Mouse (Mus musculus) MEL (cell line): ENCODE measurements around the gene Prkcb. TPM values are rescaled to one million over a fixed set of nuclear protein-coding genes. Genes with fewer than 3 reads are reported as not detected.

ENCODE experiments used
- DNase-seq: peaks from one replicate; pipeline ENCODE4 v3.0.0; 2011; ENCODE audit warnings: low read depth, low spot score
- H3K27ac ChIP-seq: 2 replicates; pipeline ENCODE4 v1.5.1; 2012; ENCODE audit warnings: low read depth, mild to moderate bottlenecking, control low read depth, low read length, moderate library complexity; ENCODE audit not compliant: control insufficient read depth
- H3K27me3 ChIP-seq, 2 experiments: fragments of 150-350 bp in 1 of 2; sonication (generic) in 1 of 2; 2 replicates each; pipeline ENCODE4 v1.6.1; 2012; ENCODE audit warnings: low read length in 2 of 2, mild to moderate bottlenecking in 2 of 2, improper control_type of control experiment in 1 of 2, moderate library complexity in 1 of 2; ENCODE audit not compliant: insufficient read depth in 2 of 2, control insufficient read depth in 1 of 2
- H3K36me3 ChIP-seq, 2 experiments: 2 replicates each; pipeline ENCODE4 v1.6.1; 2012 to 2014; ENCODE audit warnings: low read length in 2 of 2, improper control_type of control experiment in 1 of 2, inconsistent platforms in 1 of 2, mild to moderate bottlenecking in 1 of 2; ENCODE audit not compliant: insufficient read depth in 2 of 2, control insufficient read depth in 1 of 2
- H3K4me1 ChIP-seq, 2 experiments: fragments of 150-350 bp in 1 of 2; sonication (generic) in 1 of 2; 2 replicates each; pipeline ENCODE4 v1.6.1; 2012; ENCODE audit warnings: low read length in 2 of 2, improper control_type of control experiment in 1 of 2, mild to moderate bottlenecking in 1 of 2; ENCODE audit not compliant: insufficient read depth in 2 of 2, control insufficient read depth in 1 of 2
- H3K4me3 ChIP-seq, 2 experiments: fragments of 150-350 bp in 1 of 2; sonication (generic) in 1 of 2; 2 replicates each; pipeline ENCODE4 v1.5.1; 2012; ENCODE audit warnings: low read depth in 2 of 2, low read length in 2 of 2, mild to moderate bottlenecking in 2 of 2, moderate library complexity in 2 of 2, control low read depth in 1 of 2, improper control_type of control experiment in 1 of 2; ENCODE audit not compliant: control insufficient read depth in 1 of 2, insufficient read depth in 1 of 2
- H3K79me2 ChIP-seq: 2 replicates; pipeline ENCODE4 v1.6.1; 2012; ENCODE audit warnings: mild to moderate bottlenecking, low read length, moderate library complexity; ENCODE audit not compliant: control insufficient read depth, poor library complexity, insufficient read depth
- H3K9ac ChIP-seq: 2 replicates; pipeline ENCODE4 v1.6.1; 2012; ENCODE audit warnings: low read depth, mild to moderate bottlenecking, control low read depth, low read length, moderate library complexity; ENCODE audit not compliant: control insufficient read depth, poor library complexity, severe bottlenecking
- H3K9me3 ChIP-seq: fragments of 150-350 bp; sonication (generic); replicated peaks from 2 replicates; pipeline ENCODE4 v1.6.1; 2012; ENCODE audit warnings: mild to moderate bottlenecking, low read length, improper control_type of control experiment, moderate library complexity; ENCODE audit not compliant: insufficient read depth
- BHLHE40 ChIP-seq: IDR thresholded peaks from 2 replicates; pipeline ENCODE4 v1.6.1; 2012; ENCODE audit warnings: low read depth, mild to moderate bottlenecking, inconsistent platforms, low read length, improper control_type of control experiment, borderline replicate concordance
- CHD1 ChIP-seq: IDR thresholded peaks from 2 replicates; pipeline ENCODE4 v1.6.1; 2012; ENCODE audit warnings: low read depth, mild to moderate bottlenecking, inconsistent platforms, low read length, improper control_type of control experiment
- CHD2 ChIP-seq: IDR thresholded peaks from 2 replicates; pipeline ENCODE4 v1.6.1; 2011; ENCODE audit warnings: low read length, improper control_type of control experiment
- CTCF ChIP-seq, 3 experiments: IDR thresholded peaks in 2 of 3; conservative IDR thresholded peaks in 1 of 3; 2 replicates each; pipeline ENCODE4 v1.5.1; 2011 to 2012; ENCODE audit warnings: low read length in 3 of 3, low read depth in 2 of 3, mild to moderate bottlenecking in 2 of 3, improper control_type of control experiment in 1 of 3, inconsistent platforms in 1 of 3, mixed read lengths in 1 of 3, moderate library complexity in 1 of 3; ENCODE audit not compliant: control insufficient read depth in 1 of 3, insufficient read depth in 1 of 3, poor library complexity in 1 of 3, severe bottlenecking in 1 of 3
- E2F4 ChIP-seq: IDR thresholded peaks from 2 replicates; pipeline ENCODE4 v1.6.1; 2011; ENCODE audit warnings: low read depth, low read length, improper control_type of control experiment, borderline replicate concordance
- ELF1 ChIP-seq: IDR thresholded peaks from 2 replicates; pipeline ENCODE4 v1.6.1; 2014; ENCODE audit warnings: low read depth, mild to moderate bottlenecking, inconsistent platforms, low read length, improper control_type of control experiment, moderate library complexity
- EP300 ChIP-seq, 2 experiments: IDR thresholded peaks; 2 replicates each; pipeline ENCODE4 v1.6.1; 2011; ENCODE audit warnings: improper control_type of control experiment in 2 of 2, low read length in 2 of 2, low read depth in 1 of 2, mild to moderate bottlenecking in 1 of 2
- GATA1 ChIP-seq: IDR thresholded peaks from 2 replicates; pipeline ENCODE4 v1.6.1; 2011; ENCODE audit warnings: low read depth, low read length, improper control_type of control experiment
- MAX ChIP-seq: IDR thresholded peaks from 2 replicates; pipeline ENCODE4 v1.6.1; 2011; ENCODE audit warnings: low read length, improper control_type of control experiment
- MAZ ChIP-seq: IDR thresholded peaks from 2 replicates; pipeline ENCODE4 v1.6.1; 2012; ENCODE audit warnings: low read depth, mild to moderate bottlenecking, inconsistent platforms, low read length, improper control_type of control experiment
- MEF2A ChIP-seq: IDR thresholded peaks from 2 replicates; pipeline ENCODE4 v1.6.1; 2014; ENCODE audit warnings: low read depth, mild to moderate bottlenecking, inconsistent platforms, low read length, improper control_type of control experiment; ENCODE audit not compliant: poor library complexity, insufficient replicate concordance, severe bottlenecking; ENCODE audit errors: extremely low read depth
- MXI1 ChIP-seq: IDR thresholded peaks from 2 replicates; pipeline ENCODE4 v1.6.1; 2011; ENCODE audit warnings: mild to moderate bottlenecking, low read depth, low read length, improper control_type of control experiment
- NELFE ChIP-seq: IDR thresholded peaks from 2 replicates; pipeline ENCODE4 v1.6.1; 2011; ENCODE audit warnings: low read depth, low read length, improper control_type of control experiment
- NRF1 ChIP-seq: IDR thresholded peaks from 2 replicates; pipeline ENCODE4 v1.6.1; 2014; ENCODE audit warnings: low read depth, mild to moderate bottlenecking, inconsistent platforms, low read length, improper control_type of control experiment, moderate library complexity; ENCODE audit not compliant: poor library complexity, insufficient read depth, severe bottlenecking
- POLR2A ChIP-seq, 2 experiments: IDR thresholded peaks; 2 replicates each; pipeline ENCODE4 v1.6.1; 2011 to 2012; ENCODE audit warnings: low read length in 2 of 2, mild to moderate bottlenecking in 2 of 2, control low read depth in 1 of 2, improper control_type of control experiment in 1 of 2, low read depth in 1 of 2, moderate library complexity in 1 of 2; ENCODE audit not compliant: control insufficient read depth in 1 of 2, insufficient read depth in 1 of 2, poor library complexity in 1 of 2
- POLR2AphosphoS5 ChIP-seq: IDR thresholded peaks from 2 replicates; pipeline ENCODE4 v1.6.1; 2012; ENCODE audit warnings: low read depth, borderline replicate concordance, mild to moderate bottlenecking, inconsistent platforms, low read length, moderate library complexity, mixed read lengths
- RAD21 ChIP-seq: IDR thresholded peaks from 2 replicates; pipeline ENCODE4 v1.6.1; 2011; ENCODE audit warnings: mild to moderate bottlenecking, low read depth, low read length, improper control_type of control experiment
- RCOR1 ChIP-seq: IDR thresholded peaks from 2 replicates; pipeline ENCODE4 v1.6.1; 2012; ENCODE audit warnings: low read depth, mild to moderate bottlenecking, inconsistent platforms, low read length, improper control_type of control experiment
- SMC3 ChIP-seq: IDR thresholded peaks from 2 replicates; pipeline ENCODE4 v1.6.1; 2011; ENCODE audit warnings: low read depth, low read length, improper control_type of control experiment
- TAL1 ChIP-seq: IDR thresholded peaks from 2 replicates; pipeline ENCODE4 v1.6.1; 2012; ENCODE audit warnings: mild to moderate bottlenecking, inconsistent platforms, low read length, moderate library complexity, mixed read lengths
- TCF12 ChIP-seq: IDR thresholded peaks from 2 replicates; pipeline ENCODE4 v1.6.1; 2014; ENCODE audit warnings: low read depth, mild to moderate bottlenecking, inconsistent platforms, low read length, improper control_type of control experiment, moderate library complexity
- ZC3H11A ChIP-seq: IDR thresholded peaks from 2 replicates; pipeline ENCODE4 v1.6.1; 2012; ENCODE audit warnings: low read depth, mild to moderate bottlenecking, inconsistent platforms, low read length, improper control_type of control experiment
- ZNF384 ChIP-seq: IDR thresholded peaks from 2 replicates; pipeline ENCODE4 v1.6.1; 2012; ENCODE audit warnings: low read depth, mild to moderate bottlenecking, inconsistent platforms, low read length, improper control_type of control experiment
- polyA plus RNA-seq, 2 experiments: library from polyadenylated mRNA; stranded (reverse) in 1 of 2; unstranded in 1 of 2; fragments of >175 nt in 1 of 2; fragments of >200 nt in 1 of 2; gene quantifications; 2 replicates each; pipeline versions ENCODE4 v1.2.1 to v1.2.4; 2012; ENCODE audit warnings: low replicate concordance in 2 of 2, low read depth in 1 of 2; ENCODE audit not compliant: insufficient read length in 2 of 2, insufficient read depth in 1 of 2, missing spikeins in 1 of 2
- total RNA-seq: library from RNA; depleted of rRNA; stranded (reverse); fragments of 300-350 nt; gene quantifications from 2 replicates; pipeline ENCODE4 v1.2.3, GENCODE M21; 2012

Prkcb gene
- total and polyA plus RNA-seq, 3 experiments, result not detected

GRCm38 (mm10) chr7:122258521-122258920, 30.0 kb upstream of the Prkcb start:
- no peak for DNase-seq
- Histone ChIP-seq H3K9ac (no peak overlapping the region), H3K36me3 (no peaks in the 10 kb centered on the region)
- TF ChIP-seq GATA1 (no peak), CHD1 (no peak), MXI1 (no peak), POLR2A (IDR thresholded peaks at IDR 0.05; ENCODE audit: control insufficient read depth in 1 of 2, insufficient read depth in 1 of 2, low read depth in 1 of 2, low read length in 2 of 2, poor library complexity in 1 of 2) (no peak), ELF1 (no peak), RAD21 (no peak), E2F4 (no peak)
- TF ChIP-seq, all 39 proteins: peak for 0
- Histone ChIP-seq H3K27me3 (no peaks in the 10 kb centered on the region; a peak in 1 of 4 replicates), H3K79me2 (no peaks in the 10 kb centered on the region), H3K27ac (no peak overlapping the region), H3K9me3 (no peaks in the 10 kb centered on the region), H3K4me3 (no peak overlapping the region), H3K4me1 (no peaks in the 10 kb centered on the region)

- no peaks in the 10 kb centered on the region; a peak in 1 of 4 replicates for H3K27me3 ChIP-seq
- no peak for DNase-seq
- no peaks in the 10 kb centered on the region for H3K79me2 ChIP-seq
- no peak overlapping the region for H3K4me3 ChIP-seq
- H3K36me3 ChIP-seq, result no peaks in the 10 kb centered on the region
- no peak overlapping the region for H3K27ac ChIP-seq
- no peak overlapping the region for H3K9ac ChIP-seq
- H3K9me3 ChIP-seq, result no peaks in the 10 kb centered on the region
- no peaks in the 10 kb centered on the region for H3K4me1 ChIP-seq
- TF ChIP-seq MXI1, result no peak
- TF ChIP-seq POLR2AphosphoS5, result no peak
- no peak for TF ChIP-seq E2F4
- TF ChIP-seq MAX, result no peak
- no peak for TF ChIP-seq EP300 (IDR thresholded peaks at IDR 0.05; ENCODE audit: low read depth in 1 of 2, low read length in 2 of 2)
- no peak for TF ChIP-seq TCF12
- TF ChIP-seq NRF1, result no peak
Observed at GRCm38 (mm10) chr7:122260055-122260602, 28.4 kb upstream of the Prkcb start.

- Histone ChIP-seq H3K27me3 (no peaks in the 10 kb centered on the region), H3K79me2 (no peaks in the 10 kb centered on the region), H3K4me1 (no peaks in the 10 kb centered on the region), H3K9me3 (no peaks in the 10 kb centered on the region), H3K36me3 (no peaks in the 10 kb centered on the region), H3K27ac (no peak overlapping the region), H3K4me3 (no peak overlapping the region), H3K9ac (no peak overlapping the region)
- DNase-seq, result no peak
- TF ChIP-seq MEF2A, result no peak
- no peak for TF ChIP-seq ZC3H11A
- TF ChIP-seq NRF1, result no peak
- no peak for TF ChIP-seq CHD2
- no peak for TF ChIP-seq CTCF (IDR thresholded peaks at IDR 0.05 in 2 of 3, conservative IDR thresholded peaks at IDR 0.05 in 1 of 3; ENCODE audit: control insufficient read depth in 1 of 3, insufficient read depth in 1 of 3, low read depth in 2 of 3, low read length in 3 of 3, poor library complexity in 1 of 3, severe bottlenecking in 1 of 3)
- no peak for TF ChIP-seq ZNF384
- no peak for TF ChIP-seq CHD1
- no peak for TF ChIP-seq BHLHE40
- TF ChIP-seq NELFE, result no peak
- TF ChIP-seq EP300 (IDR thresholded peaks at IDR 0.05; ENCODE audit: low read depth in 1 of 2, low read length in 2 of 2), result no peak
- TF ChIP-seq SMC3, result no peak
- no peak for TF ChIP-seq E2F4
- no peak for TF ChIP-seq RCOR1
- TF ChIP-seq GATA1, result no peak
- TF ChIP-seq TAL1, result no peak
- no peak for TF ChIP-seq ELF1
- no peak for TF ChIP-seq MAZ
Observed at GRCm38 (mm10) chr7:122268983-122269486, 19.5 kb upstream of the Prkcb start.
